Mouse (Mus musculus): ENCODE data around the gene Nudt3.

DNA sequence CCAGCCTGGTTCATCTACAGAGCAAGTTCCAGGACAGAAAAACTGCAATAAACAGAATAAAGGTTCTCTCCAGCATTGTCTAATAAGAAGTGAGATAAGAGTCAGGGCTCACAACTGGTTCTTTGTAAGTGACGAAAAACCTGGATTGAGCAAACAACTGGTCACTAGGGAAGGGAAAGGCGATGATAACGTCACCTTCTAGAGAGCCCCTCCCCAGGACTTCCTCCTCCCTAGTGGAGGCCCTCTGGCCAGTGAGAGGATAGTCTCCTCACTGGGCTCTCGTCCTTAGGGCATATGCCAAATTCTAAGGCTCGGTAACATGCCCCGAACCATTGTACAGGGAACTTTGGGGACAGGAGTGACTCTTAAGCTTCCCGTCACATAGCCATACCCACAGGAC is 47.2 kb downstream of the Nudt3 start:
- TF ChIP-seq POLR2A (IDR thresholded peaks at IDR 0.05; ENCODE audit: low read depth, low read length): no peak
- no peak for TF ChIP-seq CTCF (IDR thresholded peaks at IDR 0.05; ENCODE audit: extremely low read depth, insufficient read depth, insufficient read length, insufficient replicate concordance)
